Comparison of ENCODE assay signal across 8 mouse cellular contexts in genomic region chr3:88621537-88622112, GRCm38 (mm10). TPM values are rescaled to one million over a fixed set of nuclear protein-coding genes. Genes with fewer than 3 reads are reported as not detected.
DNase-seq lines count a peak whose midpoint lies in the region; ATAC-seq and TF ChIP-seq lines count a peak whose summit lies in the region.

No protein-coding gene starts in this region.

- H3K27me3 ChIP-seq in intestine, embryonic 14.5 days (replicated peaks; ENCODE audit: control insufficient read depth, insufficient read depth, low read length): no peaks in the 10 kb centered on the region
- 0 out of 2 replicates have a peak, but pooled peaks cover 8% of the 10 kb centered on the region for H3K27me3 ChIP-seq in liver, embryonic 15.5 days
- H3K27me3 ChIP-seq in neural tube, embryonic 15.5 days (replicated peaks): no peaks in the 10 kb centered on the region

- H3K4me2 ChIP-seq in intestine, embryonic 14.5 days (ENCODE audit: low read length): peak overlapping the region; percentile 97
- peak overlapping the region; percentile 99 for H3K4me2 ChIP-seq in liver, embryonic 15.5 days
- H3K4me2 ChIP-seq in neural tube, embryonic 15.5 days: peak overlapping the region; percentile 87

- peaks cover 21% of the 10 kb centered on the region for H3K4me1 ChIP-seq in intestine, embryonic 14.5 days (replicated peaks; ENCODE audit: control insufficient read depth, insufficient read depth, low read length)
- H3K4me1 ChIP-seq in liver, embryonic 15.5 days (replicated peaks): peaks cover 95% of the 10 kb centered on the region
- peaks cover 44% of the 10 kb centered on the region for H3K4me1 ChIP-seq in neural tube, embryonic 15.5 days

- ATAC-seq in intestine, embryonic 14.5 days (replicated peaks; ENCODE audit: low FRiP score, low TSS enrichment, low read depth): peak; percentile 8
- ATAC-seq in liver, embryonic 15.5 days (ENCODE audit: insufficient read depth): no peak
- peak; percentile 25 for ATAC-seq in neural tube, embryonic 15.5 days (ENCODE audit: low FRiP score)

- intact Hi-C loops in left cerebral cortex, adult 2 months (cut with DNase I): no loop called here
- intact Hi-C loops in left cerebral cortex, postnatal 14 days (cut with DNase I): no loop called here

- H3K36me3 ChIP-seq in intestine, embryonic 14.5 days (ENCODE audit: control insufficient read depth, insufficient read depth, low read length): peaks cover 11% of the 10 kb centered on the region; the same call in 1 of the 2 replicates
- 0 out of 2 replicates have a peak, but pooled peaks cover 3% of the 10 kb centered on the region for H3K36me3 ChIP-seq in liver, embryonic 15.5 days (replicated peaks)
- H3K36me3 ChIP-seq in neural tube, embryonic 15.5 days: no peaks in the 10 kb centered on the region

- H3K27ac ChIP-seq in left cerebral cortex, adult 2 months: peak overlapping the region; percentile 97
- H3K27ac ChIP-seq in intestine, embryonic 14.5 days (ENCODE audit: low read depth): peak overlapping the region; percentile 98
- H3K27ac ChIP-seq in liver, embryonic 15.5 days (replicated peaks): peak overlapping the region; percentile 80
- H3K27ac ChIP-seq in neural tube, embryonic 15.5 days (replicated peaks): peak overlapping the region; percentile 96

- 1% methylated on average over 35 of the region's 36 CpGs for WGBS in intestine, embryonic 14.5 days
- under 1% methylated on average over 36 of the region's 36 CpGs for WGBS in liver, embryonic 15.5 days (ENCODE audit: insufficient replicate concordance)
- WGBS in neural tube, embryonic 15.5 days: under 1% methylated on average over 36 of the region's 36 CpGs

- H3K9ac ChIP-seq in intestine, embryonic 14.5 days (ENCODE audit: low read length): peak overlapping the region; percentile 98
- peak overlapping the region; percentile 70 for H3K9ac ChIP-seq in liver, embryonic 15.5 days
- H3K9ac ChIP-seq in neural tube, embryonic 15.5 days (replicated peaks): peak overlapping the region; percentile 95

- no peak for DNase-seq in left cerebral cortex, adult 2 months (ENCODE audit: extremely low spot score in 1 of 2, low spot score in 2 of 2)
- DNase-seq in left cerebral cortex, postnatal 14 days (ENCODE audit: low spot score in 2 of 2): no peak
- peak; percentile 72 for DNase-seq in brain, adult 2 months (ENCODE audit: low read depth, low spot score)
- DNase-seq in gastrocnemius, postnatal 10 days: peak; percentile 56
- peak; percentile 85 for DNase-seq in intestine, embryonic 14.5 days (ENCODE audit: low spot score)
- DNase-seq in layer of hippocampus, postnatal 36 days: no peak

- H3K4me3 ChIP-seq in left cerebral cortex, adult 2 months: peak overlapping the region; percentile 79
- H3K4me3 ChIP-seq in intestine, embryonic 14.5 days (ENCODE audit: low read depth, low read length): peak overlapping the region; percentile 98
- H3K4me3 ChIP-seq in liver, embryonic 15.5 days (replicated peaks): peak overlapping the region; percentile 73
- H3K4me3 ChIP-seq in neural tube, embryonic 15.5 days (replicated peaks): peak overlapping the region; percentile 86

- TF ChIP-seq CTCF in left cerebral cortex, adult 2 months (IDR thresholded peaks at IDR 0.05): no peak

- H3K9me3 ChIP-seq in intestine, embryonic 14.5 days (ENCODE audit: control insufficient read depth, low read length): no peaks in the 10 kb centered on the region
- H3K9me3 ChIP-seq in liver, embryonic 15.5 days (replicated peaks): no peaks in the 10 kb centered on the region
- H3K9me3 ChIP-seq in neural tube, embryonic 15.5 days (replicated peaks): no peaks in the 10 kb centered on the region

RNA-seq across cellular contexts. Expression of gene Arhgef2, which starts 15.9 kb away (rescaled TPM):
- total RNA-seq in left cerebral cortex, adult 2 months (2021): 100 to 1,000 TPM; 239 to 266 TPM
- 100 to 1,000 TPM; 310 to 316 TPM for total RNA-seq in left cerebral cortex, postnatal 14 days (2021)
- total RNA-seq in gastrocnemius, postnatal 10 days (2021): 10 to 100 TPM; 58.2 to 97.6 TPM
- 87.0 and 98.4 TPM in 2 replicates for polyA plus RNA-seq in intestine, embryonic 14.5 days (2014; fragmentation: Nextera tagmentation; extraction: Ambion mirVana)
- 14.4 and 15.0 TPM in 2 replicates for polyA plus RNA-seq in liver, embryonic 15.5 days (2015; fragmentation: Nextera tagmentation; extraction: Ambion mirVana)
- 97.4 and 104 TPM in 2 replicates for polyA plus RNA-seq in neural tube, embryonic 15.5 days (2015; fragmentation: Nextera tagmentation; extraction: Ambion mirVana)
- 100 to 1,000 TPM; 250 to 265 TPM for total RNA-seq in layer of hippocampus, postnatal 36 days (2021)

RNA-seq across cellular contexts. Expression of gene Rxfp4, which starts 31.3 kb away (rescaled TPM):
- total RNA-seq in left cerebral cortex, adult 2 months (2021): not detected
- not detected for total RNA-seq in left cerebral cortex, postnatal 14 days (2021)
- total RNA-seq in gastrocnemius, postnatal 10 days (2021): not detected
- polyA plus RNA-seq in intestine, embryonic 14.5 days (2014; fragmentation: Nextera tagmentation; extraction: Ambion mirVana): not detected in 2 replicates
- not detected in 2 replicates for polyA plus RNA-seq in liver, embryonic 15.5 days (2015; fragmentation: Nextera tagmentation; extraction: Ambion mirVana)
- polyA plus RNA-seq in neural tube, embryonic 15.5 days (2015; fragmentation: Nextera tagmentation; extraction: Ambion mirVana): not detected in 2 replicates
- not detected for total RNA-seq in layer of hippocampus, postnatal 36 days (2021)

RNA-seq across cellular contexts. Expression of gene Ssr2, which starts 45.9 kb away (rescaled TPM):
- 10 to 100 TPM; 90.2 to 90.3 TPM for total RNA-seq in left cerebral cortex, adult 2 months (2021)
- total RNA-seq in left cerebral cortex, postnatal 14 days (2021): 100 to 1,000 TPM; 114 to 123 TPM
- 100 to 1,000 TPM; 108 to 125 TPM for total RNA-seq in gastrocnemius, postnatal 10 days (2021)
- 290 and 316 TPM in 2 replicates for polyA plus RNA-seq in intestine, embryonic 14.5 days (2014; fragmentation: Nextera tagmentation; extraction: Ambion mirVana)
- 190 and 206 TPM in 2 replicates for polyA plus RNA-seq in liver, embryonic 15.5 days (2015; fragmentation: Nextera tagmentation; extraction: Ambion mirVana)
- polyA plus RNA-seq in neural tube, embryonic 15.5 days (2015; fragmentation: Nextera tagmentation; extraction: Ambion mirVana): 157 and 175 TPM in 2 replicates
- 10 to 100 TPM; 97.1 to 98.9 TPM for total RNA-seq in layer of hippocampus, postnatal 36 days (2021)

Comparison
In these comparisons a context has a peak if more than half of its experiments do, and no peak if none do; other contexts are left out.
1. DNase-seq: peak in brain, adult 2 months (single experiment), gastrocnemius, postnatal 10 days (single experiment) and intestine, embryonic 14.5 days (single experiment); none in left cerebral cortex, adult 2 months (0 of 2), left cerebral cortex, postnatal 14 days (0 of 2) and layer of hippocampus, postnatal 36 days (0 of 2).
2. Peak in every context shown above with its lines, with median percentiles within 50 percentile points of each other: H3K27ac ChIP-seq, H3K4me3 ChIP-seq, H3K4me2 ChIP-seq and H3K9ac ChIP-seq.